Mouse (Mus musculus): ENCODE measurements around the gene Abca13.

DNA sequence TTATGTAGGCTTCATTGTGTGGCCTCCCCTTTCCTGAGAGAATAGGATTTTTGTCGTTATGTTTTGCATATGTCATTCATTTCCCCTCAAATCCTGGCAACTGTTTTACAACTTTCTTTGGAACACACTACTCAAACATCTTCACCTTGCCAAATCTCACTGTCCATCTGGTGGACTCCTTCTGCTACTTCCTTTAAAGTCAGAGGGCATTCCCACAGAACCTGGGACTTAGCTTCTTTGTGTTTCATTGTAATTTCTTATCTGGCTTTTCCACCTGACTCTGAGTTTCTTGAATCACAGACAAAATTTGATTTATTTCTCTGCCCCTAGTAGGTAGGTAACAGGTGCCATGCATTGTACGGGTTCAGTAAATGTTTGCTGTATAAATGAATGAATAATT is 248.0 kb downstream of the Abca13 start:
- TF ChIP-seq POLR2A (IDR thresholded peaks at IDR 0.05; ENCODE audit: extremely low read depth, insufficient read depth, low read length) (no peak), CTCF (IDR thresholded peaks at IDR 0.05; ENCODE audit: low read depth, low read length) (no peak)
